Mouse (Mus musculus): Measurements from ENCODE around the gene Nr2c1.

Nr2c1 gene

GRCm38 (mm10) chr10:94147756-94148531 is at the start of gene Nr2c1:
TSS of gene Nr2c1 (plus strand) at chr10:94148023.
- peak; percentile 65 for DNase-seq (ENCODE audit: low read depth)

DNA sequence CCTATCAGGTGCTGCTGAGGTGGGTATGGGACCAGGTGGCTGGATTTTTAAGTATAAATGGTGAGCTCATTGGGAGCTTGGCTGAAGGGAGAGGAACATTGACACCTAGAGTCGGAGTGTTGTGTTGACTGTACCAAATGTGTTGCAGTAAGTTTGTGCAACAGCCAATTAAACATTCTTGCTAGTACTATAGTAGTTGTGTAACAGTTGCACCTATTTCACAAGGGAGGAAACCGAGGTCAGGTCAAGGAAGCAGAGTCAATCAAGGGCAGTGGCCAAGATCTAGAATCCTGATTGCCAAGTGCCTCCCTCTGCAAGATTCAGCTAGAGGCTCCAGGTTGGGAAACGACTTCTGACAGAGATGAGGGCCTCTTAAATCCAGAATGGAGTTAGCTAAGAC is 49.7 kb upstream of the Nr2c1 start:
- no peak for DNase-seq (ENCODE audit: low read depth)

DNA sequence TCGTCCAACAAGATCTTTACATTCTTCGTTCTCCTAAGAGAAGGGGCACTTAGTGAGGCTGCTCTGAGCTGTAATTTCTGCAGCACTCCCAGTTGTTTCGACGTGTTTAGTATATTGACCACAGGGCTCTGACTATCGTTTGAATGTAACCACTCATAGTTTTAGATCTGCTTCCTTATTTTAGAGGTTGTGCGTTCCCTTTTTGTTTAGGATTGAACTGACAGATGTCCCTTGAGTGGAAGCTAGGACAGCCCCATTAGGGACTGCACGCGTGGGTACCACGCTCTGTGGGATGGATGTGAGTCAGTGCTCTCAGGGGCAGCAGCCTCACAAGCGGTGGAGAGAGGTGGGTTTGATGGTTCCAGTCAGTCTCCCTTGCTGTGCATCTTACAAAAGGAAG is 42.3 kb upstream of the Nr2c1 start:
- DNase-seq (ENCODE audit: low read depth): no peak

DNA sequence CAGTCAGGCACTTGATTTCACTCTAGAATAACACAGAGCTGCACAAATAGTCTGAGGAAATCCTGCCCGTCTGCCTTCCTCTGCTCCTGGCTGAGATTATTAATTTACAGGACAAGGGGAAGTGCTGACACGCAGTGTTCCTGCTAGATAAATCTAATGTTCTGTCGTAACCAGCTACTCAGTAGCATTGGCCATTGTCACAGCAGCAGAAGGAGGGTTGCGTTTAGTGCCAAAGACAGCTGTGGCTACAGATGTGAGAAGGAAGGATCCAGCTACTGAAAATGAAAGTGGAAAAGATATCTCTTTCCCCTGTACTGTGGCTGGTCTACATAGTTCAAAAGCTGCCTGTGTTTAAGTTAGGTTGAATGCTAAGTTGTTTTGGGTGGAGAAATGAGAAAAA is 40.7 kb upstream of the Nr2c1 start:
- DNase-seq (ENCODE audit: low read depth): no peak

GRCm38 (mm10) chr10:94107607-94108006 is 40.2 kb upstream of the Nr2c1 start:
- no peak for DNase-seq (ENCODE audit: low read depth)

- DNase-seq (ENCODE audit: low read depth): no peak
Observed at GRCm38 (mm10) chr10:94108791-94109190, 39.0 kb upstream of the Nr2c1 start.

DNA sequence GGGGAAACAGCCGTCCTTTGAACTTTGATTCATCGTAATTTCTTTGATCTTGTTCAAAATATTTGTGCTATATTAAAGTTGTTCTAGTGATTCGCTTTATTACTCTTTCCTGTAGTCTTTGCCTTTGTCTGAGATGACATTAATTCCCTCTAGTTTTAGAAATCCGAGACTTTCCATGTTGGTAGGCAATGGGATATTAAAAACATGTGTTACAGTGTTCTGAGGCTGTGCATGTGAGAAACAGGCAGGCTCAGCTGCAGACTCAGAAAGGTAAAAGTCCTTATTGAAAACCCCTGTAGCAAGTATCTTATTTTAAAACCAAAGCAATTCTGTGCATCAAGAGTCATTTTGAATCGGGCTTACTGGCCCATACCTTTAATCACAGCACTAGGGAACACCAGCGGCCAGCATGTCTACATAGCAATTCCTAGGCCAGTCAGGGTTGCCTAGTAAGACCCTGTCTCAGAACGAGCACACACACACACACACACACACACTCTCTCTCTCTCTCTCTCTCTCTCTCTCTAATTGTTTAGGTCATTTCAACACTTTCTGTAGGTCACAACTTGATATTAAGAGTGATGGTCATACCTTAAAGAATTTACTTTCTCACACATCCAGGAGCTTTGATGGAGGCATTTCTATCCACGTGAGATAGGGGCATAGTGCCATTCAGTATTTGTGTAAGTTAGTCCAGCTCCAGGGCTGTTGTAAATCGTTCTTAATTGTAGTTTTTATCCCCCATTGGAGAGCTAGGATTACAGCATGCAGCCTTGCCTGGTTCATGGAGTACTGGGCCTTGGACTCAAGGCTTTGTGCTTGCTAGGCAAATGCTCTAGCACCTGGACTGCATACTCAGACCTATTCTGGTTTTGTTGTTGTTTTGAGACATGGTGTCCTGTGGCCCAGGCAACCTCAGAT is 36.7 kb upstream of the Nr2c1 start:
- DNase-seq (ENCODE audit: low read depth): no peak

- DNase-seq (ENCODE audit: low read depth): no peak
Observed at GRCm38 (mm10) chr10:94112207-94112606, 35.6 kb upstream of the Nr2c1 start.

GRCm38 (mm10) chr10:94115893-94116599 is 31.8 kb upstream of the Nr2c1 start:
- DNase-seq (ENCODE audit: low read depth): peak; percentile 89

DNA sequence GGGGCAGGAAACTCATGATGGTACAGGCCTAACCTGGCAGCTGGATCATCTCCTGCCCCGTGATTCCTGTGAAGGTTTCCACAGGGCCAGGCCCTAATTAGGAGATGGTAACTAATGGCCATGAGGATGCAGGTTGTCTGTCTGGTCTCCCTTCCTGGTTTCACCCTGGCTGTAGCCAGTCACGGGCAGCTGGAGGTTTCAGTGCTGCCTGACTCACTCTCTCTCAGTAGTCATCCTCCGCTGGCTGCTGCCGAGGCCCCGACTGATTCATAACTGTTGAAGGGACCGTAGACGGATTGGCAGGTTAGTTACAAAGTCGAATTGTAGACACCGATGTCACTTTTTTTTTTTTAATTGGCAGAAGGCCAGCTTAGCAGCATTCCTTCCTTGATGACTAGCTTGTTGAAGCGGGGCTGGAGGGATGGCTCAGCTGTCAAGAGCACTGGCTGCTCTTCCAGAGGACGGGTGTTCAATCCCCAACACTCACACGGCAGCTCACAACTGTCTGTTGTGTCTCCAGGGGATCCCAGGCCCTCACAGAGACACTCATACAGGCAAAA is 31.0 kb upstream of the Nr2c1 start:
- DNase-seq (ENCODE audit: low read depth): no peak

- DNase-seq (ENCODE audit: low read depth): no peak
Observed at GRCm38 (mm10) chr10:94117916-94118315, 29.9 kb upstream of the Nr2c1 start.

DNA sequence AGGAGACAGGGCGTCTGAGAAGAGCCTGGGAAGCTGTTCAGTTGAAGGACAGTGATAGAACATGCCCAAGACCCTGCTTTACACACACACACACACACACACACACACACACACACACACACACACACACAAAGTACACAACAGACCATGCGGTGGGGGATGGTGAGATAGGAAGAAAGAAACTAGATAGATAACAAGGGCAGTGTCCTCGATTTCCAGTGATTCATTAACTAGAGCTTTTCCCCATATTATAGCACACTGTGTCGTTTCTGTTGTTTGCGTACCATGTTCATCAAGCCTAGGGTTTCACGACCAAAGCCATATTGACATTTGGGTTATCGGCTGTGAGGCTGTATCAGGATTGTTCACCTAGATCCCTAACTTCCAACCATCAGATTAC is 28.8 kb upstream of the Nr2c1 start:
- no peak for DNase-seq (ENCODE audit: low read depth)

DNA sequence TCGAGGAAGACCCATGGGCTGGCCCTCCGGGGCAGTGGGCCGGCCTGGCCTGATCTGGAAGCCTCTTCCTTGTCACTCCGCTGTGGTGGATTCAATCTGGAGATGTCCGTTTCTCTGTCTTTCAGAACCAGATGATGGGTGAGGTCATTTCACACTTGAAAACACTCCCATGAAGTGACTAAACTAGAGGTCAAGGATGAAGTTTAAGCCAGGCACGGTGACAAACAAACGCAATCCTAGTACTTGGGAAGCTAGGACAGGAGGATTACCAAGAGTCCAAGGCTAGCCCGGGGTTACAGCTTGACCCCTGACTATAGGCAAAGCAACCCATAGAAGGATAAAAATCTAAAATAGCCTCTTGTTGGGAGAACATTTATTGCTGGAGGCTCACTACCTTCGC is 27.1 kb upstream of the Nr2c1 start:
- DNase-seq (ENCODE audit: low read depth): no peak

- DNase-seq (ENCODE audit: low read depth): no peak
Observed at GRCm38 (mm10) chr10:94122595-94122994, 25.2 kb upstream of the Nr2c1 start.

DNA sequence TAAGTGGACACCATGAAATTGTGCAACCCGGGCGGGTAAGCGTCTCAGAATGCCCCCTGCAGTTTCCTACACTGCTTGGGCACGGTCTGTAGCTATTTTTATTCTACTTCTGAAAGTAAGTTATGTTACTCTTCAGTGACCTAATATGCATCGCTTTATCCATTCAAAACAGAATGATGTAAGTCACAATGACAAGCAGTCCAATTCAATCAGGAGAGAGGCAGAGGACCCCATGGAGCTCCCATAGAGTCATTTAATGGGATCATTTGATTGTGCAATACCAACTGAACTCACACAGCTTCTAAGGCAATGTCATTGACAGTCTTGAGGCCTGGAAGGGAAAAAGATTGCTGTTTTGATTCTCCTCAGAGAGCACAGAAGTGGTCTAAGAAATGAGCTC is 24.2 kb upstream of the Nr2c1 start:
- no peak for DNase-seq (ENCODE audit: low read depth)

- DNase-seq (ENCODE audit: low read depth): no peak
Observed at GRCm38 (mm10) chr10:94124376-94124775, 23.4 kb upstream of the Nr2c1 start.

- no peak for DNase-seq (ENCODE audit: low read depth)
Observed at GRCm38 (mm10) chr10:94129680-94130119, 18.1 kb upstream of the Nr2c1 start.

DNA sequence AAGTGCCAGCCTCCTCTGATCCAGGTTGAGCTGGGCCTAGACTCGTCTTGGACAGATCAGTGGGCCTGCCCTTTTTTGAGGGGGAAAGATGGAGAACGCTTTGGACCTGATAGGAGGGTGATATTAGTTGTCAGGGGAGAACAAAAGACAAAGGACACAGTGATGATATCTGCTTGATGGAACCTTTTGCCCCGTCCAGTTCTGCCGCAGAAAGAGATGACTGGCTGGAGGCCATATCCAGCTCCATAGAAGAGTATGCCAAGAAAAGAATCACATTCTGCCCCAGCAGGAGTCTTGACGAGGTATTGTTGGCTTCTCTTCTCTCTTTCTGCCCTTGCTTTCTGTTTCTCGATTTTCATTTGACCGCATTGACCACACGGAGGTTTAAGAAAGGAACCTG is 14.7 kb upstream of the Nr2c1 start:
- DNase-seq (ENCODE audit: low read depth): no peak

DNA sequence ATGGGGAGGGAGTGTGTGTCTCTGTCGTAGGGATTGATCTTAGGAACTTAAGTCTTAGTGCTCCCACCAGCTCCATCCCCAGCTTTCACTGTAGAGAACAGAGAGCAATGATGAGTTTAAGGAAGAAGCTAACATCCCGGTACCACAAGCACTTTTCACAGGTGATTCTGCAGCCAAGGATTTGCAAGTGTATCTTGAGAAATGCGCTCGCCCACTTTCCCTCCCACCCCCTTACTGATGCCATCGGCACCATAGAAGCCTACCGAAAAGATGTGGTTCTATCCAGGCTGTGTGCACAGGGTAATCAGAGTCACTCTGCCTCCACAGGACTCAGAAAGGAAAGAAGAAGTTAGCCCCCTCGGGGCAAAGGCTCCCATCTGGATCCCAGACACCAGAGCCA is 14.1 kb upstream of the Nr2c1 start:
- DNase-seq (ENCODE audit: low read depth): no peak

- no peak for DNase-seq (ENCODE audit: low read depth)
Observed at GRCm38 (mm10) chr10:94134535-94135390, 13.1 kb upstream of the Nr2c1 start.

DNA sequence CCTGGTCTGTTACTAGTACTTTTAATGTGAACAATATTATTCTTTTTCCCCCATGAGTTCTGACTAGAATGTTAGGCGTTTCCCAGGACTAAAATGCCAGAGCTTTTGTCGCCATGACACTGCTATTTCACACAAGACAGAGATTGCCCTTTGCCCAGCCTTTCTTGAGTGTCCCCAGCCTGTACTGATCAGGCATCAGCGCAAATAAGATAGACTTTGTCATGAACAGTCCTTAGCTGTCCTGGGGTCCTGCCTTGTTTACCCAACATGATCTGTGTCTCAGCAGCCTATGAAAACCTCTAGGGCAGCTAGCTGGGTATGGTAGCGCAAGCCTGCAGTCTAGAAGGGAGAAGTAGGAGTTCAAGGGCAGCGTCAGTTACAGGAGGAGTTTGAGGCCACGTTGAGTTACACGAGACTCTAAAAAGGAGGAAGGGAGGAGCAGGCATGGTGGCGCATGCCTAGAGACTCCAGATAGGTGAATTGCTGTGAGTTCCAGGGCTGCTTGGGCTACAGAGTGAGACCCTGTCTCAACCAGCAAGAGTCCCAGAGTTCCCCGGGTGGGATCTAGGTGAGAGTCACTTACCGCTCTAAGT is 8.8 kb upstream of the Nr2c1 start:
- no peak for DNase-seq (ENCODE audit: low read depth)

All from induced T-regulatory cell, adult 2 months (primary cell).